Mouse (Mus musculus) kidney, postnatal 14 days (tissue): ENCODE results near the gene Cstf3.
"Not testable (repeated sequence)": the region's sequence is repeated elsewhere in the genome, so short reads cannot be mapped to it uniquely, and the experiment has no call there.

ENCODE experiments used
- DNase-seq: peaks from one replicate; pipeline ENCODE4 v3.0.0; 2022; ENCODE audit warnings: mixed read lengths

The Cstf3 gene

DNA sequence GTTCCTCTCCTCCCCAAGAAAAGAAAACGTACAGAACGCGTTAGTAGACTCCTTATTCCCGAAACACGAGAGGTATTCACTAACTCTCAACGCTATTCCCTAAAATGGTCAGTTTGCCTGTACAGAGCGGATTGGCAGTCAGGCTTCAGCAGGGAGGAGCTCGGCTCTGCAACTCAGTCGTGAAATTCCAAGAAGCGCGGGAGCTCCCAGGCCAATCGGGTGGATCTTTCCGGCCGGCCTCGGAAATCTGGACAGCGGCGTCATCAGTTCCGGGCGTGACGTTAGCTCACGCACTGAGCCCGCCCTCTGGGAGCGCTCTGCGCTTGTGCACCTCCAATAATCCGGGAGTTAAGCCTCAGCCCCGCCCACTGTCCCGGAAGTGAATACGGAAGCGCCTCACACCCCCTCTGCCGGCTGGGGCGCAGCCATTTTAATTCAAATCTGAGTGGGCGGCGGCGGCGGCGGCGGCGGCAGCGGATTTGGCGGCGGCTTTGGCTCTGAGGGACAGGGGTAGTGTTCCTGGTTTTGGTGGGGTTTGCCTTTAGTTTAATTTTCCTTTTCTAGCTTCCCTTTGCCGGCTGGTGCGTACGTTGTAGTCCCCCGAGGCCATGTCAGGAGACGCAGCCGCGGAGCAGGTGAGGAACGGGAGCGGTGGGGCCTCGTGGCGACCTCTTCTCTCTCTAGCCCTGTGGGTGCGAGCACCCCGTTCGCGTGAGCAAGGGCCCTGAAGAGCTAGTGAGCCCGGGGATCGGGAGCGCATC lies at the start of gene Cstf3:
Gene Cstf3, plus strand, starts transcription at position 456 of the 761 bp plus-strand sequence.
- peak; percentile 100 for DNase-seq

- DNase-seq: not testable (repeated sequence)
These were observed 33.6 kb upstream of the Cstf3 start for GRCm38 (mm10) chr2:104556711-104557110.

- no peak for DNase-seq
These were observed 32.6 kb upstream of the Cstf3 start for GRCm38 (mm10) chr2:104557722-104558121.

DNA sequence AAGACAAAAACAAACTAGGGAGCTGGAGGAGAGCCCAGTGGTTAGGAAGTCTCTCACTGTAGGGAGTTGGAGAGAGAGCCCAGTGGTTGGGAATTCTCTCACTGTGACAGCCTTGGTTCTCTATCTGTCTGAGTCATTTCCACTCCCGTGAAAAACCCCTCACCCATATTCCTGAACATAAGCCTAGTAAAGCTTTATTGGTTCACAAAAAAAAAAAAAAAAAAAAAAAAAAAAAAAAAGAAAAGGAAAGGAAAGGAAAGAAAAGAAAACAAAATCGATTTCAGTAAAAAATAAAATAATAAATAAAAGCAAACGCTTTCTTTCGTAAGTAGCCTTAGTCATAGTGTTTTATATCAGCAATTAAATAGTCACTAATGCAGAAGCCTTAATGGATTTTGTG lies 32.0 kb upstream of the Cstf3 start:
- DNase-seq: no peak

- no peak for DNase-seq
These were observed 31.4 kb upstream of the Cstf3 start for GRCm38 (mm10) chr2:104558938-104559337.

- no peak for DNase-seq
These were observed 30.5 kb upstream of the Cstf3 start for GRCm38 (mm10) chr2:104559591-104560380.

- DNase-seq: no peak
These were observed 28.9 kb upstream of the Cstf3 start for GRCm38 (mm10) chr2:104561386-104561785.

GRCm38 (mm10) chr2:104561986-104562532 lies 28.3 kb upstream of the Cstf3 start:
- DNase-seq: no peak

DNA sequence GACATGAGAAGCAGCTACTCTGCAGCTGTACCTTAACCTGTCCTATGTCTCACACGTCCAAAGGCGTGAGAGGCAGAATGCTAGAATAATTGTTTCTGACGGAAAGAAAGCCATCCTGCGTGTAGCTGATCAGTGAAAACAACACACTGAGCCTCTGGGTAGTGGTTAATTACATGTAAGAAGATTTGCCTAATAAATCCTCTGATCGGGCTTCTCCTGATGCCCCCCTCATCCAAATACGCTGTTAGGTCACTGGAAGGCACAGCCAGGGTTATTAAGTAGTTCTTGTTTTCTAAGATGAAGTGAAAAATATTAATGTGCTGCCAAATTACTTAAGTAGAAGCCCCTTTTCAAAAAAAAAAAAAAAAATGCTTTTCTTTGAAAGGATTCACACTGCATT lies 18.3 kb upstream of the Cstf3 start:
- no peak for DNase-seq

GRCm38 (mm10) chr2:104576216-104576615 lies 14.1 kb upstream of the Cstf3 start:
- DNase-seq: no peak

DNA sequence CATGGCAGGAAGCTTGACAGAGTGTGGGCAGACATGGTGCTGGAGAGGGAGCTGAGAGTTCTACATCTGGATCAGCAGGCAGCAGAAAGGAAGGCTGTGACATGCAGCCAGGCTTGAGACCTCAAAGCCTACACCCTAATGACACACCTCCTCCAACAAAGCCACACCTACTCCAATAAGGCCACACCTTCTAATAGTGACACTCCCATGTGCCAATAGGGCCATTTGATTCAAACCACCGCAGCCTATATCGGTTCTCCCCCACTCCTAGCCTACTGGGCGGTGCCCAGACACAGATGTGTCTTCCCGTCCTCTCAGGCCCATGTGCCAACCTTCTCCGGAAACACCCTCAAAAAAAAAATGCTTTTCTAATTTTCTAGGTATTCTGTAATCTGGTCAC lies 12.3 kb upstream of the Cstf3 start:
- no peak for DNase-seq

GRCm38 (mm10) chr2:104578836-104579604 lies 11.3 kb upstream of the Cstf3 start:
- no peak for DNase-seq

GRCm38 (mm10) chr2:104579784-104580446 lies 10.4 kb upstream of the Cstf3 start:
- no peak for DNase-seq

GRCm38 (mm10) chr2:104581281-104581879 lies 8.9 kb upstream of the Cstf3 start:
- no peak for DNase-seq

- no peak for DNase-seq
These were observed 7.3 kb upstream of the Cstf3 start for GRCm38 (mm10) chr2:104583032-104583431.

DNA sequence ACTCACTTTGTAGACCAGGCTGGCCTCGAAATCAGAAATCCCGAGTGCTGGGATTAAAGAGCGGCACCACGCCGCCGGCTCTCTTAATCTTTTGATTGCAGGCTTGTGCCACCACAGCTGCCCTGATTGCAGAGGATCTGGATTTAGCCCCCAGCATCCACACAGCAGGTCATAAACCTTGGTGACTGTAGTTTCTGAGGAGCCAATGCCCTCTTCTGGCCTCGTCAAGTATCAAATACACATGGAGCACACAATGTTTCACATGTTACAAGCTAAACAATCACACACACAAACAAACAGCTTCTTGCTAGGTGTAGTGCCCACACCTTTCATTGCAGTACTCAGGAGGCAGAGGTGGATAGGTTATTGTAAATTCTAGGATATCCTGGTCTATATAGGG lies 6.1 kb upstream of the Cstf3 start:
- DNase-seq: no peak

DNA sequence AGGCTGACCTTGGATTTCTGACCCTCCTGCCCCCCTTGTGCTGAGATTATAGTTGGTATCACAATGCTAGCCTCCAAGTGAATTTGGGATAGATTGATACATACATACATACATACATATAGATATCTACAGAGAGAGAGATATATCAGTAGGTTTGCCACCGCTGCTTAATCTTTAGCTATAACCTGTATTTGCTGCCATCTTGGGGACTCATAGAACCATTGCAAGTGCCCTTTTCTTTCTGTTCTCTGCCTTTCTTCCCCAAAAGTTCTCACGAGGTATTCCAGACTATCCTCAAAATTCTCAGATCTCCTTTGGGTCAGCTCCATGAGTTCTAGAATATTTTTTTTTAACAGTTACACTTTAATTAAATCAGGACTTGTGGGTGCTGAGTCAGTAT lies 4.7 kb upstream of the Cstf3 start:
- DNase-seq: no peak

DNA sequence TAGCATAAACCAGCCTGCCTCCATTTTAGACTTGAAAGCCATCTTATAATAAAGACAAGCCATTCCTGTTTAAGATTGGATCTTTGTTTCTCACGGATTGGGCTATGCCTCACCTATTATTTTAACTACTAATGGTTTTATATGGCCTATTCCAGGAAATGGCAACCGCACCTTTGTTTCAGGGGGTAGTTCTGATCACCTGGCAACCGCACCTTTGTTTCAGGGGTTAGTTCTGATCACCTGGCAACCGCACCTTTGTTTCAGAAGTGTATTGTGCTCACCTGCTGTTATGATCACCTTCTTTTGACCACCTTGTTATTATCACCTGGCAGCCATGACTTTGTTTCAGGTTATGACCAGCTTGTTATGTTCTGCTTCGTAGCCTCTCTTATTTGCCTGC lies 1.8 kb upstream of the Cstf3 start:
- no peak for DNase-seq

GRCm38 (mm10) chr2:104590829-104591117 lies 450 bp downstream of the Cstf3 start:
- no peak for DNase-seq

DNA sequence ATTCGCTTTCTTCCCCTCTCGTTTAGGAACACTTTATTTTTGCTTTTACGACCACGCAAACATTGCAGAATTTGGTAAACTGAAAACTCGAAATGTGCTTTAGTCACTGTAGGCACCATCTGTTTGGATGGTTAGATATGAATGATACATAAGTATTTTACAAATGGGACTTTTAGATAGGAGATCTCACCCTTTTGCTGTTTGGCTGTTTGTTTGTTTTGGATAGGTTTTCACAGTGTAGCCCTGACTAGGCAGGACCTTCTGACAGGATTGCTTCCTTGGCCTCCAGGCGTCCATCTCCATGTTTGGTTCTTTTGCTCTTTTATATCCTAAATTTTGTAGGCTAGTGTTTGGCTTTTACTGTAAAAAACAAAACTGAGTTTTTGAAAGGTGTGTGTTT lies 818 bp downstream of the Cstf3 start:
- DNase-seq: no peak

DNA sequence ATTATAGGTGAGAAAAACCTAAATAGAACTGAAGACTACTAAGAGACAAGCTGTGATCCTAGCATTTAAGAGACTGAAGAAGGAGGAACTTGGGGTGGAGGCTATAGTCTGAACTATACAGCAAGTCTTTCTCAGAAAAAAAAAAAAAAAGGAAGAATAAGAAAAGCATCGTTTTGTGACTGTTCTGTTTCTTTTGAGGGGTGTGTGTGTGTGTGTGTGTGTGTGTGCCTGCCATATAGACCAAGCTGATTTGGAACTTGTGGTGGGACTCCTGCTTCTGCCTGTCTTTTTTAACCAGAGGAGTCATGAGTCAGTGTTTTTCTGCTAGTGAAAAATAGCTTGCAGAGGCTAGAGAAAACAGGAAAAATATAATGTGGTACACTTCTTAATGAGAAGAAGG lies 4.7 kb downstream of the Cstf3 start:
- no peak for DNase-seq

DNA sequence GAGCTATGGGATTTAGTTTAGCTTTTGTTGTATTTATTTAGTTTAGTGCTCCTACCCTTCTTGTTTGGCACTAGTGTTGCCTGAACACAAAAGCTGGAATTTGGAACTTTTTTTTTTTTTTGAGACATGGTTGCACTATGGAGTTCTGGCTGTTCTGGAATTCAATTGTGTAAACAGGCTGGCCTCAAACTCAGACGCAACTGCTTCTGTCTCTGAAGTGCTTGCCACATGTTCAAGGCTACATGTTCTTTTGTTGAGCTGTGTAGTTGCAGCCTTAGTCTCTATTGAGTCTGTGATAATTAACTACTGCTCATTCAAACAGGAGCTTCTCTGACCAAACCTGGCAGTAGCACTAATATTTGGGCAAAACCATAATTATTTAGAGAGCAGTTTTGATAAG lies 13.1 kb downstream of the Cstf3 start:
- no peak for DNase-seq
